Mouse (Mus musculus): ENCODE measurements around the gene Ccdc73. TPM values are rescaled to one million over a fixed set of nuclear protein-coding genes. Genes with fewer than 3 reads are reported as not detected.

The Ccdc73 gene
- total and polyA plus RNA-seq, 2 experiments from 2014 or later = 12.6 TPM; not detected in 1

- Histone ChIP-seq H3K9me3 (replicated peaks; ENCODE audit: control insufficient read depth, low read length) (no peaks in the 10 kb centered on the region), H3K4me1 (ENCODE audit: control insufficient read depth, insufficient read depth) (no peaks in the 10 kb centered on the region), H3K4me2 (ENCODE audit: low read depth, low read length) (no peak overlapping the region), H3K27ac (ENCODE audit: low read depth) (no peak overlapping the region), H3K4me3 (ENCODE audit: low read depth, low read length) (no peak overlapping the region), H3K27me3 (ENCODE audit: control insufficient read depth, insufficient read depth, low read length) (no peaks in the 10 kb centered on the region), H3K9ac (replicated peaks; ENCODE audit: low read depth, low read length) (no peak overlapping the region), H3K36me3 (replicated peaks; ENCODE audit: control insufficient read depth, insufficient read depth, low read length) (no peaks in the 10 kb centered on the region)
- DNase-seq (ENCODE audit: low spot score) (peak; percentile 79), ATAC-seq (ENCODE audit: insufficient read depth, low read depth) (peak; percentile 44)
- WGBS = 13% methylated on average over 10 of the region's 10 CpGs
- TF ChIP-seq EP300 (IDR thresholded peaks at IDR 0.05; ENCODE audit: low read depth) (no peak), CTCF (IDR thresholded peaks at IDR 0.05; ENCODE audit: low read depth) (peak; percentile 93)
These were observed 20.4 kb downstream of the Ccdc73 start for GRCm38 (mm10) chr2:104887882-104888566.

GRCm38 (mm10) chr2:104899975-104900374 lies 32.4 kb downstream of the Ccdc73 start:
- H3K36me3 ChIP-seq (replicated peaks; ENCODE audit: control insufficient read depth, insufficient read depth, low read length) = no peaks in the 10 kb centered on the region
- ATAC-seq (ENCODE audit: insufficient read depth, low read depth) = no peak
- H3K4me1 ChIP-seq (ENCODE audit: control insufficient read depth, insufficient read depth) = no peaks in the 10 kb centered on the region
- H3K27ac ChIP-seq (ENCODE audit: low read depth) = no peak overlapping the region
- TF ChIP-seq CTCF (IDR thresholded peaks at IDR 0.05; ENCODE audit: low read depth) (no peak), EP300 (IDR thresholded peaks at IDR 0.05; ENCODE audit: low read depth) (no peak)
- no peak for DNase-seq (ENCODE audit: low spot score)
- 0 out of 2 replicates have a peak, but pooled peaks cover 4% of the 10 kb centered on the region for H3K9me3 ChIP-seq (replicated peaks; ENCODE audit: control insufficient read depth, low read length)
- no peak overlapping the region for H3K4me3 ChIP-seq (ENCODE audit: low read depth, low read length)
- no peak overlapping the region for H3K9ac ChIP-seq (replicated peaks; ENCODE audit: low read depth, low read length)
- 88% methylated on average over 2 of the region's 2 CpGs for WGBS
- H3K27me3 ChIP-seq (ENCODE audit: control insufficient read depth, insufficient read depth, low read length) = no peaks in the 10 kb centered on the region
- no peak overlapping the region for H3K4me2 ChIP-seq (ENCODE audit: low read depth, low read length)

DNA sequence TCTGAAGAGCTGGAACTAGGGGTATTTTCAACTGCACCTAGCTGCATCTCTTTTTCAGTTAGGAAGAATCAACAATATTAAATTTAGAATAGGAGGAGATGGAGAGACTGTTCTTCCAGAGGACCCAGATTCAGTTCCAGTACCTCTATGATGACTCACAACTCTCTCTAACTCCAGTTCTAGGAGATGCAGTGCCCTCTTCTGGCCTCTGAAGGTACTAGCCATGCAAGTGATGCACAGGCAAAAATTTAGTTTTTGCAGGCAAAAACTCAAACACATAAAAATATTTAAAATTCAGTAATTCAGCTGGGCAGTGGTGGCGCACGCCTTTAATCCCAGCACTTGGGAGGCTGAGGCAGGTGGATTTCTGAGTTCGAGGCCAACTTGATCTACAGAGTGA lies 48.1 kb downstream of the Ccdc73 start:
- DNase-seq (ENCODE audit: low spot score) = no peak
- H3K9me3 ChIP-seq (replicated peaks; ENCODE audit: control insufficient read depth, low read length) = no peaks in the 10 kb centered on the region

GRCm38 (mm10) chr2:104964492-104964891 lies 96.9 kb downstream of the Ccdc73 start:
- H3K27ac ChIP-seq (ENCODE audit: low read depth) = no peak overlapping the region
- no peaks in the 10 kb centered on the region for H3K9me3 ChIP-seq (replicated peaks; ENCODE audit: control insufficient read depth, low read length)
- peak; percentile 97 for ATAC-seq (ENCODE audit: insufficient read depth, low read depth)
- DNase-seq (ENCODE audit: low spot score) = peak; percentile 84
- TF ChIP-seq CTCF (IDR thresholded peaks at IDR 0.05; ENCODE audit: low read depth) = no peak
- TF ChIP-seq EP300 (IDR thresholded peaks at IDR 0.05; ENCODE audit: low read depth) = peak; percentile 97
- H3K4me3 ChIP-seq (ENCODE audit: low read depth, low read length) = no peak overlapping the region
- no peak overlapping the region for H3K4me2 ChIP-seq (ENCODE audit: low read depth, low read length)
- 16% methylated on average over 1 of the region's 1 CpGs for WGBS
- 0 out of 2 replicates have a peak, but pooled peaks cover 3% of the 10 kb centered on the region for H3K4me1 ChIP-seq (ENCODE audit: control insufficient read depth, insufficient read depth)
- no peak overlapping the region for H3K9ac ChIP-seq (replicated peaks; ENCODE audit: low read depth, low read length)
- no peaks in the 10 kb centered on the region for H3K36me3 ChIP-seq (replicated peaks; ENCODE audit: control insufficient read depth, insufficient read depth, low read length)
- H3K27me3 ChIP-seq (ENCODE audit: control insufficient read depth, insufficient read depth, low read length) = no peaks in the 10 kb centered on the region

More for the DNA sequence above, 48.1 kb downstream of the Ccdc73 start:
- Histone ChIP-seq H3K27me3 (ENCODE audit: control insufficient read depth, insufficient read depth, low read length) (no peaks in the 10 kb centered on the region), H3K27ac (ENCODE audit: low read depth) (no peak overlapping the region), H3K9ac (replicated peaks; ENCODE audit: low read depth, low read length) (no peak overlapping the region), H3K4me1 (ENCODE audit: control insufficient read depth, insufficient read depth) (no peaks in the 10 kb centered on the region), H3K4me2 (ENCODE audit: low read depth, low read length) (no peak overlapping the region), H3K36me3 (replicated peaks; ENCODE audit: control insufficient read depth, insufficient read depth, low read length) (no peaks in the 10 kb centered on the region), H3K4me3 (ENCODE audit: low read depth, low read length) (no peak overlapping the region)
- no peak for ATAC-seq (ENCODE audit: insufficient read depth, low read depth)
- TF ChIP-seq EP300 (IDR thresholded peaks at IDR 0.05; ENCODE audit: low read depth) = no peak
- no peak for TF ChIP-seq CTCF (IDR thresholded peaks at IDR 0.05; ENCODE audit: low read depth)
- 91% methylated on average over 3 of the region's 3 CpGs for WGBS

- TF ChIP-seq CTCF (IDR thresholded peaks at IDR 0.05; ENCODE audit: low read depth) (no peak), EP300 (IDR thresholded peaks at IDR 0.05; ENCODE audit: low read depth) (no peak)
- WGBS = 44% methylated on average over 2 of the region's 2 CpGs
These were observed 114.1 kb downstream of the Ccdc73 start for GRCm38 (mm10) chr2:104981712-104982111.

DNA sequence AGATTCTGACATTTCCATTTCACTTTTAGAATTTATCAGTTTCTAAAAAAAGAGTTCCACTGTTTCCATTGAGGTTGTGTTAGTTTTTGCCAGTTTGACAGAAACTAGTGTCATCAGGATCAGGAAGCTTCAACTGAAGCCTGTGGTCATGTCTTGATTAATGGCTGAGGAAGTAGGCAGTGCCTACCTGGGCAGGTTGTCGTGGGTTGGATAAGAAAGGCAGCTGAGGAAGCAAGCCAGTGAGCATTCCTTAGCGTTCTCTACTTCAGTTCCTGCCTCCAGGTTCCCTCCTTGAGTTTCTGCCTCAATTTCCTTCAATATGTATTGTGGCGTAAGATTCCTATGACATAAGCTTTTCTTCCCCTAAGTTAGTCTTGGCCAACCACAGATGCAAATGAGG lies 118.2 kb downstream of the Ccdc73 start:
- no peaks in the 10 kb centered on the region for H3K4me1 ChIP-seq (ENCODE audit: control insufficient read depth, insufficient read depth)
- no peak overlapping the region for H3K9ac ChIP-seq (replicated peaks; ENCODE audit: low read depth, low read length)
- DNase-seq (ENCODE audit: low spot score) (no peak), ATAC-seq (ENCODE audit: insufficient read depth, low read depth) (no peak)
- H3K36me3 ChIP-seq (replicated peaks; ENCODE audit: control insufficient read depth, insufficient read depth, low read length) = no peaks in the 10 kb centered on the region
- 60% methylated on average over 3 of the region's 3 CpGs for WGBS
- no peaks in the 10 kb centered on the region for H3K27me3 ChIP-seq (ENCODE audit: control insufficient read depth, insufficient read depth, low read length)
- H3K4me2 ChIP-seq (ENCODE audit: low read depth, low read length) = no peak overlapping the region
- H3K27ac ChIP-seq (ENCODE audit: low read depth) = no peak overlapping the region
- no peaks in the 10 kb centered on the region for H3K9me3 ChIP-seq (replicated peaks; ENCODE audit: control insufficient read depth, low read length)
- H3K4me3 ChIP-seq (ENCODE audit: low read depth, low read length) = no peak overlapping the region
- no peak for TF ChIP-seq EP300 (IDR thresholded peaks at IDR 0.05; ENCODE audit: low read depth)
- no peak for TF ChIP-seq CTCF (IDR thresholded peaks at IDR 0.05; ENCODE audit: low read depth)

More at GRCm38 (mm10) chr2:104981712-104982111, 114.1 kb downstream of the Ccdc73 start:
- H3K4me2 ChIP-seq (ENCODE audit: low read depth, low read length) = no peak overlapping the region
- no peaks in the 10 kb centered on the region for H3K4me1 ChIP-seq (ENCODE audit: control insufficient read depth, insufficient read depth)
- H3K27ac ChIP-seq (ENCODE audit: low read depth) = no peak overlapping the region
- no peak overlapping the region for H3K9ac ChIP-seq (replicated peaks; ENCODE audit: low read depth, low read length)
- DNase-seq (ENCODE audit: low spot score) (no peak), ATAC-seq (ENCODE audit: insufficient read depth, low read depth) (no peak)
- no peaks in the 10 kb centered on the region for H3K27me3 ChIP-seq (ENCODE audit: control insufficient read depth, insufficient read depth, low read length)
- no peaks in the 10 kb centered on the region for H3K9me3 ChIP-seq (replicated peaks; ENCODE audit: control insufficient read depth, low read length)
- no peak overlapping the region for H3K4me3 ChIP-seq (ENCODE audit: low read depth, low read length)
- no peaks in the 10 kb centered on the region for H3K36me3 ChIP-seq (replicated peaks; ENCODE audit: control insufficient read depth, insufficient read depth, low read length)

All from heart, postnatal 0 days (tissue).